Mouse (Mus musculus): ENCODE measurements around the gene Lin54. TPM values are rescaled to one million over a fixed set of nuclear protein-coding genes. Genes with fewer than 3 reads are reported as not detected.
A peak's percentile ranks its signal among the peaks of the same experiment; 100 is the strongest.
"Not testable (repeated sequence)": the region's sequence is repeated elsewhere in the genome, so short reads cannot be mapped to it uniquely, and the experiment has no call there.

Gene Lin54
- polyA plus RNA-seq, 1 experiment, result 6.4 TPM

DNA sequence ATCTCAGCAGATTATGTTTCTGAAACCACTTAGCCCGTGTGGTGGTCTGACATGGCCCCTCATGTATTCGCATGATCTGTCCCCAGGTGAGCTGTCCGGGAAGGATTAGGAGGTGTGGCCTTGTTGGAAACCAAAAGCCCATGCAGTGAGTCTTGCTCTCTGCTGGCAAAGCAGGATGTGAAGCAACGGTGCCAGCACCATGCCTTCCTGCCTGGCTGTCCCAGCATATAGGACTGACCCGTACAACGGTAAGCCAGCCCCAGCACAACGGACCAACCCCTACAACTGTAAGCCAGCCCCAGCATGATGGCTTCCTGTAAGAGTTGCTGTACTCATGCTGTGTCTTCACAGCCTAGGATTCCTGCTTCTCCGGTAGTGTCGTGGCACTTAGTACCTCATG is 73.2 kb downstream of the Lin54 start:
- no peak for TF ChIP-seq CTCF (conservative IDR thresholded peaks at IDR 0.05; ENCODE audit: insufficient read depth, insufficient read length, low read depth, low read length)
- no peak for TF ChIP-seq POLR2A (IDR thresholded peaks at IDR 0.05; ENCODE audit: low read depth, low read length)
- no peaks in the 10 kb centered on the region; the same call in 1 of the 2 replicates for H3K36me3 ChIP-seq (ENCODE audit: control insufficient read depth, insufficient read depth, low read length)
- WGBS, result 32% methylated on average over 9 of the region's 9 CpGs
- H3K4me3 ChIP-seq (ENCODE audit: insufficient read depth, low read depth, low read length), result no peak overlapping the region
- no peak overlapping the region for H3K27ac ChIP-seq (ENCODE audit: insufficient read depth, low read depth, low read length)
- peaks cover 16% of the 10 kb centered on the region; the same call in 1 of the 2 replicates for H3K4me1 ChIP-seq (ENCODE audit: control insufficient read depth, insufficient read depth, low read length)
- H3K27me3 ChIP-seq (replicated peaks; ENCODE audit: control insufficient read depth, insufficient read depth, low read length), result no peaks in the 10 kb centered on the region
- DNase-seq, result no peak

DNA sequence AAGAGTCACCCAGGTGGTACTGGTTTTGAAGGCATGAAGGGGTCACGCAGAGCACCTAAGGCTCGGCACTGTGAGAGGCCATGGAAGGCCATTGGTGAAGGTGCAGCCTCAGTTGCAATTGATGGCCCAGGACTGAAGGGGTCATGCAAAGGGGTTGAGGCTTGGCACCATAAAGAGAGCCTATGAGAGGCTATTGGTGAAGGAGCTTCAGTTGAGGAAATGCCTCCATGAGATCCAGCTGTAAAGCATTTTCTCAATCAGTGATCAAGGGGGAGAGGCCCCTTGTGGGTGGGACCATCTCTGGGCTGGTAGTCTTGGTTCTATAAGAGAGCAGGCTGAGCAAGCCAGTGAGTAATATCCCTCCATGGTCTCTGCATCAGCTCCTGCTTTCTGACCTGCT is 74.6 kb downstream of the Lin54 start:
- 79% methylated on average over 2 of the region's 2 CpGs for WGBS
- not testable (repeated sequence) for H3K4me3 ChIP-seq (ENCODE audit: insufficient read depth, low read depth, low read length); H3K27ac ChIP-seq (ENCODE audit: insufficient read depth, low read depth, low read length); H3K27me3 ChIP-seq (replicated peaks; ENCODE audit: control insufficient read depth, insufficient read depth, low read length); DNase-seq; H3K36me3 ChIP-seq (ENCODE audit: control insufficient read depth, insufficient read depth, low read length)
- H3K4me1 ChIP-seq (ENCODE audit: control insufficient read depth, insufficient read depth, low read length), result peaks cover 16% of the 10 kb centered on the region; the same call in 1 of the 2 replicates

DNA sequence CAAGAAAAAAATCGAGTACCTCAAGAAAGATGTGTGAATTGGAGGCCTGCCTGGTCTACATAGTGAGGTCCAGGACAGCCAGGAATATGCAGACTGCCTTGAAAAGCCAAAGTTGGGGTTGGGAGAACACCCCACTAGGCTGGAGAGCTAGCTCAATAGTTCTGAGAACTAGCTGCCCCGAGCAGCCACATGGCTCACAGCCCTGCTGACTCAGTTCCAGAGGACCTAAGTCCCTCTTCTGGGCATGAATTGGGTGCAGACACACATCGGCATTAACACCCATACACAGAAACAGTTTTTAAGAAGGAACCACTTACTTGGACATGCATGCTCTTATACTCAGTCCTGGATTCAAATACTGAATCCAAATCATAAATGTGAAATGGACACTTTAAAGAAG is 76.2 kb downstream of the Lin54 start:
- H3K4me1 ChIP-seq (ENCODE audit: control insufficient read depth, insufficient read depth, low read length), result peaks cover 11% of the 10 kb centered on the region; the same call in 1 of the 2 replicates
- H3K27me3 ChIP-seq (replicated peaks; ENCODE audit: control insufficient read depth, insufficient read depth, low read length), result no peaks in the 10 kb centered on the region
- H3K36me3 ChIP-seq (ENCODE audit: control insufficient read depth, insufficient read depth, low read length), result peaks cover 1% of the 10 kb centered on the region; the same call in 1 of the 2 replicates
- no peak overlapping the region for H3K4me3 ChIP-seq (ENCODE audit: insufficient read depth, low read depth, low read length)
- DNase-seq, result no peak
- 36% methylated on average over 3 of the region's 3 CpGs for WGBS
- TF ChIP-seq POLR2A (IDR thresholded peaks at IDR 0.05; ENCODE audit: low read depth, low read length) (no peak), CTCF (conservative IDR thresholded peaks at IDR 0.05; ENCODE audit: insufficient read depth, insufficient read length, low read depth, low read length) (no peak)
- H3K27ac ChIP-seq (ENCODE audit: insufficient read depth, low read depth, low read length), result no peak overlapping the region

DNA sequence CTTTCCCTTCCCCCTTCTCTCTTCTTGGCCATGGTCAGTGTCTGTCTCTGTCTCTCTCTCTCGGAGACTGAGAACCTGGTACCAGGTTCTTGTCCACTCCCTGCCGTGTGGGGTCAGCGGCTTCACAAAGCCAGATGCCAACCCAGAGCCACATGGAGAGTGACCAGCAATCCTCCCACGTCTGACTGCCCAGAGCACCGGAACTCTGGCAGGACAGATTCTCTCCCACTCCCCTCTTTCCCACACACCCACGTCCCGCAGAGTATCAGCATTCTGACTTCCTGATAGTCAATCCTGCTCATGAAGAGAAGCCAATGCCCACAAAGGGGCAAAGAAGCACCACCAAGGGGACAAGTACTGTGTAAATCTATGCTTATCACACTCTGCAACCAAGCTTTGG is 76.8 kb downstream of the Lin54 start:
- no peak for TF ChIP-seq CTCF (conservative IDR thresholded peaks at IDR 0.05; ENCODE audit: insufficient read depth, insufficient read length, low read depth, low read length)
- no peak for TF ChIP-seq POLR2A (IDR thresholded peaks at IDR 0.05; ENCODE audit: low read depth, low read length)
- Histone ChIP-seq H3K27me3 (replicated peaks; ENCODE audit: control insufficient read depth, insufficient read depth, low read length) (no peaks in the 10 kb centered on the region), H3K4me1 (ENCODE audit: control insufficient read depth, insufficient read depth, low read length) (peaks cover 12% of the 10 kb centered on the region; the same call in 1 of the 2 replicates), H3K27ac (ENCODE audit: insufficient read depth, low read depth, low read length) (no peak overlapping the region), H3K4me3 (ENCODE audit: insufficient read depth, low read depth, low read length) (no peak overlapping the region), H3K36me3 (ENCODE audit: control insufficient read depth, insufficient read depth, low read length) (peaks cover 1% of the 10 kb centered on the region; the same call in 1 of the 2 replicates)
- no peak for DNase-seq
- 34% methylated on average over 7 of the region's 7 CpGs for WGBS

DNA sequence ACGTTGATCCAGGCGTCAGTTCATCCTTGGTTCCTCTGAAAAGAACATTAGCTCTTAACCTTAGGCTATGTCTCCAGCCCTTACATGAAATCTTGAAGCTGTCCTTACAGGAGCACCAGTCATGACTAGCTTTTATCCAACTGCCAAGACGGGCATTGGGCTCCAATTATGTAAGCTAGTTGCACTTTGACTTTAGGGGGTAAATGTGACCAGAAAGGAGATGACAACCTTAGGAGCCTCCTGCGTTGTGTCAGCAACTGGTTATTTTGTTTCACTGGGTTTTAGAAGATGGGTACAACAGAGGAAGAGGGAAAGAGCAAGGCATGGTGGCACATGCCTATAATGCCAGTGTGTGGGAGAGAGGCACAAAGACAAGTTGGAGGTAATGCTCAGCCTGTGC is 81.6 kb downstream of the Lin54 start:
- H3K27me3 ChIP-seq (replicated peaks; ENCODE audit: control insufficient read depth, insufficient read depth, low read length), result no peaks in the 10 kb centered on the region
- 52% methylated on average over 4 of the region's 4 CpGs for WGBS
- peak; percentile 55 for DNase-seq
- peaks cover 7% of the 10 kb centered on the region; the same call in 1 of the 2 replicates for H3K4me1 ChIP-seq (ENCODE audit: control insufficient read depth, insufficient read depth, low read length)
- H3K27ac ChIP-seq (ENCODE audit: insufficient read depth, low read depth, low read length), result no peak overlapping the region
- no peak for TF ChIP-seq POLR2A (IDR thresholded peaks at IDR 0.05; ENCODE audit: low read depth, low read length)
- TF ChIP-seq CTCF (conservative IDR thresholded peaks at IDR 0.05; ENCODE audit: insufficient read depth, insufficient read length, low read depth, low read length), result no peak
- no peak overlapping the region for H3K4me3 ChIP-seq (ENCODE audit: insufficient read depth, low read depth, low read length)
- 0 out of 2 replicates have a peak, but pooled peaks cover 1% of the 10 kb centered on the region for H3K36me3 ChIP-seq (ENCODE audit: control insufficient read depth, insufficient read depth, low read length)

DNA sequence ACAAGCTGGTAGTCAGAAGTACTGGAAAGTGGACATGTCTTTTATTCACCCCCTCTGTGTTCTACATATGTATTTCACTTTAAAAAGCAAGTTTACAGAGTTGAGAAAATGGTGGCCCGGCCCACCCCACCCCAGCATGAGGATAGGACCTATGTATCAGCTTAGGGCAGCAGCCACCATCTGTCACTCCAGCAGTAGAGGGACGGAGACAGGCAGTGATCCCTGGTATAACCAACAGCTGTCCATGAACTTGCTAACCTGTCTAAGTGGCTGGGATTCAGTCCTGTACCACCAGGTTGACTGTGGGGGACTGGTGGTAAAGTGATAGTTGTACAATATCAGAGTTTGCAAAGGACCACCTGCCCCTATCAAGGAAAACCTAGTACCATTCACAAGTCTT is 82.4 kb downstream of the Lin54 start:
- H3K4me1 ChIP-seq (ENCODE audit: control insufficient read depth, insufficient read depth, low read length), result peaks cover 12% of the 10 kb centered on the region; the same call in 1 of the 2 replicates
- no peak overlapping the region for H3K27ac ChIP-seq (ENCODE audit: insufficient read depth, low read depth, low read length)
- 93% methylated on average over 2 of the region's 2 CpGs for WGBS
- TF ChIP-seq CTCF (conservative IDR thresholded peaks at IDR 0.05; ENCODE audit: insufficient read depth, insufficient read length, low read depth, low read length) (no peak), POLR2A (IDR thresholded peaks at IDR 0.05; ENCODE audit: low read depth, low read length) (no peak)
- no peak for DNase-seq
- no peak overlapping the region for H3K4me3 ChIP-seq (ENCODE audit: insufficient read depth, low read depth, low read length)
- 0 out of 2 replicates have a peak, but pooled peaks cover 1% of the 10 kb centered on the region for H3K36me3 ChIP-seq (ENCODE audit: control insufficient read depth, insufficient read depth, low read length)
- H3K27me3 ChIP-seq (replicated peaks; ENCODE audit: control insufficient read depth, insufficient read depth, low read length), result no peaks in the 10 kb centered on the region

DNA sequence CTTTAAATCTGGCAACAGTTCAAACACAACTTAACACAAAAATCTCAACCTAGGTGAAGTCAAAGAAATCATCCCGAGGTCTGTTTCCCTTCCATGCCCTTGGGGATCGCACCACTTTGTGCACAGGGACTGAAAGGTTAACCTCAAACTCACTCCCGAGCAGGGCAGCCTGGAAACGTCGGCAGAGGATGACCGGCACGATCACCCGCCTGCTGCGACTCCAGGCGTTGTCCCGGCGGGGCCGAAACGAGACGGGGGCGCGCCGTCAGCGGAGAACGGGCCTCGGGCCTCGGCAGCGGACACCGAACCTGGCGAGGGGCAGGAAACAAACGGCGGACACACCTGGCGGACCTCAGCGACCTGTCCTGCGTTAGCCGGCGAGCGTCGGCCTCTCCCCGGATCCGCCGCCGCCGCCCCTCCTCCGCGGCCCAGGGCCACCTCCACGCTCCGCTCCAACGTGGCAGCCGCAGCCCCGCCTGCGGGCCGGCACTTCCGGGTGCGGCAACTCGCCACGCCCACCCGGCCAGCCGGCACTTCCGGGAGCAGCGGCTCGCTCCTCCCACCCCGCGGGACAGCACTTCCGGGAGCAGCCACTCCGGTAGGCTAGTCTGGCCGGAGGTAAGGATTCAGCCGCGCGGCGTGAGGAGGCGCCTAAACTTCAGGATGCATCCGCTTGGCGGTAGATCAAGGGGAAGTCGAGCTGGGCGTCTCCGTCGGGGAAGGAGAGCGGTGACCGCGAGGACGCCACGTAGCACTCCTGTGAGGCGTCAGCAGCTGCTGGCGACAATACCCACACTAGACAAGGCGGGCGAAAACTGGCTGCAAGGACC is 84.5 kb downstream of the Lin54 start, which contains the start of gene Sec31a:
Sec31a (minus strand) TSS at position 474 of the 830 bp plus-strand sequence.
- H3K27me3 ChIP-seq (replicated peaks; ENCODE audit: control insufficient read depth, insufficient read depth, low read length), result no peaks in the 10 kb centered on the region
- under 1% methylated on average over 80 of the region's 82 CpGs for WGBS
- H3K4me3 ChIP-seq (ENCODE audit: insufficient read depth, low read depth, low read length), result peak within 1 kb of the TSS; percentile 94
- peak; percentile 82 for TF ChIP-seq POLR2A (IDR thresholded peaks at IDR 0.05; ENCODE audit: low read depth, low read length)
- no peak for TF ChIP-seq CTCF (conservative IDR thresholded peaks at IDR 0.05; ENCODE audit: insufficient read depth, insufficient read length, low read depth, low read length)
- no peaks in the 10 kb centered on the region for H3K36me3 ChIP-seq (ENCODE audit: control insufficient read depth, insufficient read depth, low read length)
- H3K4me1 ChIP-seq (ENCODE audit: control insufficient read depth, insufficient read depth, low read length), result peaks cover 25% of the 10 kb centered on the region; the same call in 1 of the 2 replicates
- peak; percentile 99 for DNase-seq
- peak within 1 kb of the TSS; percentile 91 for H3K27ac ChIP-seq (ENCODE audit: insufficient read depth, low read depth, low read length)
